Mouse (Mus musculus): ENCODE data around the gene Ppp1r27. TPM values are rescaled to one million over a fixed set of nuclear protein-coding genes. Genes with fewer than 3 reads are reported as not detected.
"Not testable (repeated sequence)": the region's sequence is repeated elsewhere in the genome, so short reads cannot be mapped to it uniquely, and the experiment has no call there.

Ppp1r27 gene
- total RNA-seq, 4 experiments from 2014 or later: 0.78 to 2.8 (median 1.2) TPM

GRCm38 (mm10) chr11:120542376-120542775 is 8.6 kb downstream of the Ppp1r27 start:
- no peak for DNase-seq

DNA sequence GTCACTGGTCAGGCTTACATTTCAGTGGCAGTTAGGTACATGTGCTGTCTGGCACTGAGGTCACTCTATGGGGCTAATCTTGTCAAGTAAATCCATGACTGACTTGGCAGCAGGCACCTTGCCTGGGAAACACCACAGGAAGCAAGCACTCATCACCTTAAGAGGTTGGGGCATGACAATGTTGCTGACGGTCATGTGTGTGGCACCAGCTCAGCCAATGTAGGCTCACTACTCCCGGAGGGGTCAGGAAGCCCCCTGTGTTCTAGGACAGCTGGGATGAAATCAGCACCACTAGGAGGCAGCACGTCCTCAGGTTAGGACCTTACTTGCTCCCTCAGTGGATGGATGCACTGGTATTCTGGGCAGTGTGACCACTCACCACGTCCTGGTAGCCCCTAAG is 9.0 kb downstream of the Ppp1r27 start:
- DNase-seq: no peak

DNA sequence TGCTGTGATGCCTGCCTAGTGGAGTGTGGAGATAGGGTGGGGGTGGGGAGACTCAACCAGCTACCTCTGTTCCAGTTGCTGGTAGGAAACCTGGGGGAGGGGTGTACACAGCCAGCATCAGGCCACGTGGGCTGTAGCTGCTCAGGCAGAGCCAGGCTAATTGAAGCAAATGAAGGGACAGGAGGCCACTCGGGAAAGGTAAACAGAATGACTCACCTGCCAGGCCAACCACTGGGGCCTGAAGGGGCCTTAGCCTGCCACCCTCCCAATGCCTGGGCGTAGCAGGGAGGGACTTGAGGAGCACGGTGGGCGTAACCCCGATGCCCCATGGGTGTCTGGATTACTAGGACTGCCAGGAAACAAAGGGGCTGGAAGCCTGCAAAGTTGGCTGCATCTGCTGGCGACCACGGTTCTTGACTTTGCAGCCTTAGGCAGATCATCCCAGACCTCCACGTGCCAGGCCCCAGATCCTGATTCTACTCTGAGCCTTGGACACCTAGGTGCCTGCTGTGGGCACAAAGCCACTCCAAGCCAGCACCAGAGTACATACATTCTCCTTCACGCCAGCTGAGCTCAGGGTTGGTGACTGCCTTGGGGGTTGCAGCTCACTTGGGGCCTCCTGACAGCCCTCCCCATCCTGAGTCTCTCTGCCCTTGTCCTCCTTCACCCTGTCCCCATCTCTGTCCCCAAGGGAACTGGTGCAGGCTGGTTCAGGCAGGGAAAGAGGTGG is 11.5 kb downstream of the Ppp1r27 start:
- no peak for DNase-seq

GRCm38 (mm10) chr11:120538955-120539284 is 12.0 kb downstream of the Ppp1r27 start:
- DNase-seq: no peak

DNA sequence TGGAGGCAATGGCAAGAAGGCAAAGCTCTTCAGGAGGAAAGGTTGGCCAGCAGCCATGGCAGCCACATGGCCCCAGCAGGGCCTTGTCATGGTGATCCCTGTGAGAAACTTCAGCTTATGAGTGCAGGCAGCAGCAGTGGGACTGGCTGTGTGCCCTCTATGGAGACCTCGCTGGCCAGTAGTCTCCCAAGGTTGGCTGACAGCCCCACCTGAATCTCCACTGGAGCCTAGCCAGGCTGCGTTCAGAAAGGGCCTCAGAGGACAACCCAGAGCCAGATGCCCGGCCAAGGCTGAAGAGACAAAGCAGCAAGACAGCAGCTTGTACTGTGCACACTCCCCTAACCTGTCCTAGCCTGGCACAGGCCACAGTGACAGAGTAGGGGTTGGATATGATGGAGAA is 12.4 kb downstream of the Ppp1r27 start:
- DNase-seq: no peak

- DNase-seq: no peak
Observed at GRCm38 (mm10) chr11:120535804-120536203, 15.1 kb downstream of the Ppp1r27 start.

DNA sequence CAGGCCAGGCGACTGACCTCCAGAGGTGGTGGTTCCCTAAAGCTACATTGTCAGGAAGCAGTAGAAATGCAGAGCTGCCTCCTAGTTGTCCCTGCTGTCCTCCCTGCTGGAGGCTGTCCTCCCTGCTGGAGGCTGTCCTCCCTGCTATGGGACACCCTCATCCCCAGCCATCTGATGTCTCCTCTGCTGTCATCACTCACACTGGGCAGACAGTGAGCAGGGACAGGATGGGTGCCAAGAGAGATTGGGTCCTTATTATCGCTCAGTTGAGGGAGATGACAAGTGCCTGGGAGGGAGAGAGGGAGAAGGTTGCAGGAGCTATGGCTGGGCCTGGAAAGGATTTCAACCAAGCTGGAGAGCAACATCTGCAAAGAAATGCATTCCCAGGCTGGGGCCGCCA is 15.8 kb downstream of the Ppp1r27 start:
- no peak for DNase-seq

DNA sequence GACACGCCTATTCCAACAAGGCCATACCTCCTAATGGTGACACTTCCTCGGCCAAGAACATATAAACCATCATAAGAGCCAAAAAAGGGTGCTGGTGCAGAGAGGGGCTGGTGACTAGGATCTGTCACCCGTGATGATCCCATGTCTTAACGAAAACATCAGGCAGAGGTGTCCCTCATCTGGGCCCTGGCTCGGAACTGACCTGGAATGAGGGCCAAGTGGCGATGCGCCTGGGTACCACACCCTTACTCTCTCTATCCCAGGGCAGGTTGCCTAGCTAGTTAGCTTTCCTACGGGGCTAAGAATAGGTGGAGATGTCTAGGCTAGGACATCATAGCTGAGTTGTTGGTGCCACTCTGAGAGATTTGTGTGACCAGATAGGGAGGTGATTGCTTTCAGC is 16.8 kb downstream of the Ppp1r27 start:
- no peak for DNase-seq

DNA sequence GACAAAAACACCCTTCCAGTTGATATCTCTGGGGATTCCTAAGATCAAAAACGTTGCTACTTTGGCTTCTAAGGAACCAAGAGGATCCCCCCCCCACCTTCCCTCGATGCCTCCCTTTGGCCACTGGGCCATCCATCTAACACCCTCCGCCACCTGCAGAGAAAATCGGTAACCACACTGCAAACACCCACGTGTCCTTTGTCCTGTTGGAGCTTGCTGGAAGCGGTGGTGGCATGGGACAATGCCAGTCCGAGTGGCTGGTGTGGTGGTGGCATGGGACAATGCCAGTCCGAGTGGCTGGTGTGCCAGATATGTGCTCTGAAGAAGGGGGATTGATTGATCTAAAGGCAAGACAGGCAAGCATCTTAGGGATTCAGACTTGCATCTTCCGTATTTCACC is 19.3 kb downstream of the Ppp1r27 start:
- DNase-seq: no peak

DNA sequence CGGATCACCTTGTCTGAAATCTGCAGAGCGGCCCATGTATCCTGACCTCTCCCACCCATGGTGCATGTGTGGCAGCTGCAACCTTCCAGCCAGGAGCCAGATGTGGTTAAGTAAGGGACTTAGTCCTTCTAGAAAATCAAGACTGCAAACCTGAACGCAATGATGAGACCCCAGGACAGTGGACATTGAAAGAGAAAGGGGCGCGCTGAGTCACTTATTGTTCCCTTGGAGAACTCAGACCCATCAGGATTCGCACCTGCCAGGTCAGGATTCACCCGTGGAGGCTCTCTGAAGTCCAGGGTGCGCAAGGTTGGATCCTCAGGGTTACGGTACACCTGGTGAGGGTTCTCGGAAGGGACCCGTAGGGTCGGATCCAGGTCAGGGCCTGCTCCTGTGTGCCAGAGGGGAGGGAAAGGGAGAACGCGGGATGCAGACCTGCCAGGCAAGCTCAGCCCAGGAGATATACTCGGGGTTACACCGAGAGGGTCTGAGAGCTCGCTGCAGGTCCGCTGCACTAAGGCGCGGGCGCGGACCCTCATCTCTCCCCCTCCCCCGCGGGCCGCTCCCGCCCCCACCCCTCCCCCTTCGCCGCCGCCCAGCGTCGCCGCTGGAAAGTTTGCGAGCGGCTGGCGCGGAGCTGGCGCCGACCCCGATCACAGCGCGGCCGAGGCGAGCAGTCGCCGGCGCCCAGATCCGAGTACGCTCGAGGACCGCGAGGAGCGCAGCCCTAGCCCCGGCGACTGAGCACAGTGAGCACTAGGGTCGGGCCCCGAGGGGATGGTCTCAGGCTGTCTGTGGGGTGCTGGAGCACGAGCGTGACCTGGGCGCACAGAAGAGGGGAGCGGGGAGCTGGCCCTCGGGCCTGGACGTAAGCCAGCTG is 20.6 kb downstream of the Ppp1r27 start, which contains the start of gene Gcgr:
Gene Gcgr, plus strand, starts transcription at position 615 of the 880 bp plus-strand sequence.
- DNase-seq: no peak

DNA sequence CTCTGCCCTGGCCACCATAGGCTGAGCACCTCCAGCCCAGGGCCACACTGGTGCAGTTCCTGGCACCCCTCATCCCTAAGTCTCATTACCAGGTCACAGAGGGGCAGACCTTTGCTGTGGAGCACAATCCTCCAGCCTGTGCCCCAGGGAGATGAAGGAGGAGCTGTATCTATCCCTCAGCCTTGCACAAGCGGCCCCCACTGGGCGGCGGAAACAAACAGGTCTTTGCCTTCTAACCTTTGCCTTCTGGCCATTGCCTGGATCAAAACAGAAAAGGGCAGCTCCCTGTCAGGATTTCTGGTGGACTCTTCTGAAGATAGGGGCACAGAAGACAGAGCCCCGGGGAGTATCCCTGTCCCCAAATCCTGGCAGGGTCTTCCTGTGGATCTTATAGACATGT is 22.0 kb downstream of the Ppp1r27 start:
- no peak for DNase-seq

- DNase-seq: no peak
Observed at GRCm38 (mm10) chr11:120527690-120528354, 23.1 kb downstream of the Ppp1r27 start.

DNA sequence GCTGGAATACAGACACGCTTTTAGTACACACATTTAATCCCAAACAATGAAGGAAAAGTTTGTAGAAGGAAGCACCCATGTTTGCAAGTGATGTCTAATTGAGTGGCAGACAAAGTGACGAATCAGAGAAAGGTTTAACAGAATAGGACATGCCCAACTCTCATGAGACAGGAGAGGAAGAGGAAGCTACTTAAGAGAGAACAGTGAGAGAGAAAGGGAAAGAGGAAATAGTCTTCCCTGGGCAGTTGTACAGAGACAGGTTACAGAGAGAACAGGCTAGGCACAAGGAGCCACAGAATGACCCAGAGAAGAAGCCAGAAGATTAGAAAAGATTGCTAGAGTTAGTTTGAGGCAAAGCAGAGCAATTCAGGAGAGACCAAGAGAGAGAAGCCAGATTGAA is 25.0 kb downstream of the Ppp1r27 start:
- DNase-seq: no peak

GRCm38 (mm10) chr11:120522581-120522980 is 28.4 kb downstream of the Ppp1r27 start:
- DNase-seq: no peak

DNA sequence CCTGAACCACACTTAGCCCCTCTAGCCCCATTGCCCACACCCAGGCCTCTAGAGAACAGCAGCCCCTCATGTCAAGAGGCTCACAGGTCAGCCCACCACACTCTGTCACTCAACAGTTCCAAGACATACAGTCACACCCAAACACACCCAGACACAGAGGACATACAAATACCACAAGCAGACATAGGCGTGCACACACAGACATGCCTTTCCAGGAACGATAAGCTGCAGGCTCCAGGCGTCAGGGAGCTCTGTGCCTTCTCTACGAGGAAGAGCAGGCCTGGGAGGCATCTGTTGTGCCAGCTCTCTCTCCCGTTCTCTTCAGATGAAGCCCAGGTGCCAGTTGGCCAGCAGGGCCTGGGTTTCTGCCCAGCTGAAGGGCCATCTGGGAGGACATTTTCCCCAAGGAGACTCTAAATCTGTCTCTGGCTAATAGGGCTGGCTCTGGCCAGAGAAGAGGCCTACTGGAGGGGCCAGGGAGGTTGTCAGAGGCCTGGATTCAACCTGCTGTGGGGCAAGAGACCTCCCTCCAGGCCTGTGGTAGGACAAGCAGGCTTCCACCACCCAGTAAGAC is 29.9 kb downstream of the Ppp1r27 start:
- peak; percentile 31 for DNase-seq

GRCm38 (mm10) chr11:120520498-120520897 is 30.4 kb downstream of the Ppp1r27 start:
- no peak for DNase-seq

- DNase-seq: no peak
Observed at GRCm38 (mm10) chr11:120519738-120520137, 31.2 kb downstream of the Ppp1r27 start.

DNA sequence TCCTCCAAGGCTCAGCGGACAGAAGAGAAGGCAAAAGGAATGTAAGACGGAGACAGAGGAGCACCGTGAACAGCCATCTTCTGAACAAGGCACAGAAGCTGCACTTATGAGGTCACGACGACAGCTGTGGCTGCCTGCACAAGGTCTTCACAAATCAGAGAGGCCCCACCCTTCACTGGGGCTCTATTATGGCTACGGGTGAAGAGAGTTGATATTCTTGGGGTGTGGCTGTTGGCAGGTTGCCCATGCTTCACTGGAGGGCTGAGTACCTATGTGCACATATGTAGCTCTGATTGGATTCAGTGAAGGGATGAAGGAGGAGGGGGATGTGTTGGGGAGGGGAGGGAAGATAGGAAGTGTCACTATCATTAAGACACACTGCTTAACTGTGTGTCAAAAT is 32.4 kb downstream of the Ppp1r27 start:
- no peak for DNase-seq

- DNase-seq: no peak
Observed at GRCm38 (mm10) chr11:120518027-120518426, 32.9 kb downstream of the Ppp1r27 start.

DNA sequence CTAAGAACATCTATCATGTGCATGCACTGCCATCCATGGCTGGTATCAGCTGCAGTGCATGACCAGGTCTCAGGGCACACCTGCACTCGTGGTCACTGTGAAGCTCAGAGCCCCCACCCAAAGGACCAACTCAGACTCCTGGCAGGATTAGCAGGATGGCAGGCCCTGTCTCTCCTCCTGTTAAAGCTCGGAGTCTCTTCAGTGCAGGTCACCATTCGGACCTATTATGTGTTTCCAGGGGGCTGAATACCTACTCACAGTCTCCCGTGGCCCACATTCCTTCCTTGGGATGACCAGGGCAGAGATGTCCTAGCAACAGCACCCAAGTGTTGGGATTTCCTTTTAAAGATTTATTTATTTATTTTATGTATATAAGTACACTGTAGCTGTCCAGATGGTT is 33.8 kb downstream of the Ppp1r27 start:
- DNase-seq: no peak

DNA sequence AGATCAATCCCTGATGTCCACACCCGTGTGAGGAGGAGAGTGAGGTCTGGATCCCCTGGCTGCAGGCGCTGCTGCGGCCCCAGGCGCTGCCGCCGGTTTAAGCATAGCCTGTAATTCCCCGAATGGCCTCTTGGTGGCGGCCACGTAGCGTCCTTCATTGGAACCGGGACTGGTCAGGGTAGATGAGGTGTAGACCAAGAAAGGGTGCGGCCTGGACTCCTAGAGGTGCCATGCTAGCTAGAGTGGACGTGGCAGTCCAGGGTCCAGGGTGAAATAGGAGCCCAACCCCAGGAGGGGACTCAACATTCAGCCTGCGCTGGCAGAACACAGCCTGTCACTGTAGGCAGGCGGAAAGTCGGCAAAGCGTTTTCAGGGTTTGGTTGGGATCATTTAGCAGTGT is 35.3 kb downstream of the Ppp1r27 start:
- DNase-seq: peak; percentile 71

DNA sequence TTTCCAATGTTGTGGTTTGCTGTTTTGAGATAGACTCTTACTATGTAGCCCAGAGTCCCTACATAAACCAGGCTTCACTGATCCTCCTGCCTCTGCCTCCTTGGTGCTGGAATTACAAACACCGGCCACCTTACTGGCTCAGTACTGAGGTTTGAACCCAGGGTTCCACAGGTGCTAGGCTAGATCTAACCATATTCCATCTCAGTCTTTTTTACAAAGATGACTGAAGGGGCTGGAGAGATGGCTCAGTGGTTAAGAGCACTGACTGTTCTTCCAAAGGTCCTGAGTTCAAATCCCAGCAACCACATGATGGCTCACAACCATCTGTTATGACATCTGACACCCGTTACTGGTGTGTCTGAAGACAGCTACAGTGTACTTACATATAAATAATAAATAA is 36.7 kb downstream of the Ppp1r27 start:
- DNase-seq: not testable (repeated sequence)

Data from adrenal gland, adult 8-10 months (tissue).